Mouse (Mus musculus) midbrain, embryonic 14.5 days (tissue): Measurements from ENCODE around the gene Eif2s2. TPM values are rescaled to one million over a fixed set of nuclear protein-coding genes. Genes with fewer than 3 reads are reported as not detected.
A peak's percentile ranks its signal among the peaks of the same experiment; 100 is the strongest.

Experiments used
- ATAC-seq: fragments of 200-750 bp; cut with Nextera tagmentation; 2 replicates; pipeline ENCODE4 v1.8.0; 2017; ENCODE audit warnings: moderate number of reproducible peaks, moderate library complexity; ENCODE audit not compliant: low FRiP score, low TSS enrichment
- DNase-seq: peaks from one replicate; pipeline ENCODE4 v3.0.0-alpha.2; 2015
- H3K27ac ChIP-seq: fragments of 300-500 bp; sonication (generic); replicated peaks from 2 replicates; pipeline ENCODE4 v1.5.1; 2014; ENCODE audit warnings: mild to moderate bottlenecking, low read depth, low read length, moderate library complexity
- H3K27me3 ChIP-seq: fragments of 300-500 bp; sonication (generic); 2 replicates; pipeline ENCODE4 v1.6.1; 2014; ENCODE audit warnings: low read length, control low read depth, mixed read lengths; ENCODE audit not compliant: control insufficient read depth, insufficient read depth
- H3K36me3 ChIP-seq: fragments of 300-500 bp; sonication (generic); 2 replicates; pipeline ENCODE4 v1.6.1; 2014; ENCODE audit warnings: low read length, control low read depth; ENCODE audit not compliant: control insufficient read depth, insufficient read depth
- H3K4me1 ChIP-seq: fragments of 300-500 bp; sonication (generic); 2 replicates; pipeline ENCODE4 v1.6.1; 2014; ENCODE audit warnings: mild to moderate bottlenecking, antibody characterized with exemption, low read length, control low read depth; ENCODE audit not compliant: control insufficient read depth, insufficient read depth
- H3K4me2 ChIP-seq: fragments of 300-500 bp; sonication (generic); 2 replicates; pipeline ENCODE4 v1.6.1; 2014; ENCODE audit warnings: mild to moderate bottlenecking, low read length, moderate library complexity
- H3K4me3 ChIP-seq: fragments of 300-500 bp; sonication (generic); replicated peaks from 2 replicates; pipeline ENCODE4 v1.5.1; 2014; ENCODE audit warnings: low read depth, low read length
- H3K9ac ChIP-seq: fragments of 300-500 bp; sonication (generic); replicated peaks from 2 replicates; pipeline ENCODE4 v1.6.1; 2014; ENCODE audit warnings: mild to moderate bottlenecking, low read length, moderate library complexity
- H3K9me3 ChIP-seq: fragments of 300-500 bp; sonication (generic); 2 replicates; pipeline ENCODE4 v1.6.1; 2016; ENCODE audit warnings: low read length, control low read depth, mixed read lengths; ENCODE audit not compliant: control insufficient read depth
- WGBS: fragments of 180-500 bp; shearing (Covaris S2); extraction: QIAGEN DNeasy Blood & Tissue Kit; methylation state at CpG from one replicate; pipeline ENCODE4 v1.1.7; 2014; 5-methylcytosine and 5-hydroxymethylcytosine counted together
- polyA plus RNA-seq: library from polyadenylated mRNA; unstranded; fragments of >200 nt; fragmentation: Nextera tagmentation; extraction: Ambion mirVana; gene quantifications from 2 replicates; pipeline ENCODE4 v1.2.1, GENCODE M21; 2014

Eif2s2 gene
- polyA plus RNA-seq, 1 experiment from 2014 or later: 78.8 TPM

GRCm38 (mm10) chr2:154865696-154866095 lies 27.0 kb downstream of the Eif2s2 start:
- Histone ChIP-seq H3K9ac (no peak overlapping the region), H3K27me3 (no peaks in the 10 kb centered on the region), H3K36me3 (peaks cover 75% of the 10 kb centered on the region), H3K27ac (no peak overlapping the region), H3K4me3 (no peak overlapping the region), H3K9me3 (no peaks in the 10 kb centered on the region), H3K4me2 (no peak overlapping the region), H3K4me1 (no peaks in the 10 kb centered on the region)
- no peak for DNase-seq
- ATAC-seq: no peak
- 86% methylated on average over 3 of the region's 3 CpGs for WGBS

GRCm38 (mm10) chr2:154863672-154864071 lies 29.1 kb downstream of the Eif2s2 start:
- H3K27ac ChIP-seq: no peak overlapping the region
- no peaks in the 10 kb centered on the region for H3K4me1 ChIP-seq
- H3K27me3 ChIP-seq: no peaks in the 10 kb centered on the region
- no peak overlapping the region for H3K4me3 ChIP-seq
- DNase-seq: no peak
- no peak overlapping the region for H3K4me2 ChIP-seq
- ATAC-seq: no peak
- 93% methylated on average over 13 of the region's 13 CpGs for WGBS
- peaks cover 71% of the 10 kb centered on the region for H3K36me3 ChIP-seq
- no peak overlapping the region for H3K9ac ChIP-seq
- no peaks in the 10 kb centered on the region for H3K9me3 ChIP-seq

- Histone ChIP-seq H3K9ac (no peak overlapping the region), H3K9me3 (no peaks in the 10 kb centered on the region), H3K4me2 (no peak overlapping the region), H3K4me3 (no peak overlapping the region), H3K4me1 (no peaks in the 10 kb centered on the region), H3K27ac (no peak overlapping the region), H3K36me3 (peaks cover 15% of the 10 kb centered on the region), H3K27me3 (no peaks in the 10 kb centered on the region)
- WGBS: 89% methylated on average over 1 of the region's 1 CpGs
- ATAC-seq (no peak), DNase-seq (peak; percentile 88)
These were observed 37.4 kb downstream of the Eif2s2 start for GRCm38 (mm10) chr2:154855383-154855782.

GRCm38 (mm10) chr2:154848086-154848485 lies 44.6 kb downstream of the Eif2s2 start:
- H3K27ac ChIP-seq: no peak overlapping the region
- H3K27me3 ChIP-seq: no peaks in the 10 kb centered on the region
- H3K4me1 ChIP-seq: no peaks in the 10 kb centered on the region
- H3K36me3 ChIP-seq: peaks cover 3% of the 10 kb centered on the region; the same call in 1 of the 2 replicates
- no peak for DNase-seq
- H3K9me3 ChIP-seq: no peaks in the 10 kb centered on the region
- no peak overlapping the region for H3K4me3 ChIP-seq
- H3K4me2 ChIP-seq: no peak overlapping the region
- no peak for ATAC-seq
- H3K9ac ChIP-seq: no peak overlapping the region

- Histone ChIP-seq H3K9ac (no peak overlapping the region), H3K27ac (no peak overlapping the region), H3K4me2 (no peak overlapping the region), H3K4me3 (no peak overlapping the region), H3K9me3 (peaks cover 19% of the 10 kb centered on the region), H3K36me3 (no peaks in the 10 kb centered on the region), H3K4me1 (peaks cover 5% of the 10 kb centered on the region; the same call in 1 of the 2 replicates), H3K27me3 (no peaks in the 10 kb centered on the region)
- ATAC-seq (no peak), DNase-seq (no peak)
- 88% methylated on average over 2 of the region's 2 CpGs for WGBS
These were observed 56.2 kb downstream of the Eif2s2 start for GRCm38 (mm10) chr2:154836537-154836936.

- ATAC-seq (no peak), DNase-seq (no peak)
- H3K4me2 ChIP-seq: no peak overlapping the region
- peaks cover 5% of the 10 kb centered on the region; the same call in 1 of the 2 replicates for H3K4me1 ChIP-seq
- H3K27ac ChIP-seq: no peak overlapping the region
- H3K36me3 ChIP-seq: no peaks in the 10 kb centered on the region
- no peak overlapping the region for H3K4me3 ChIP-seq
- no peak overlapping the region for H3K9ac ChIP-seq
- 95% methylated on average over 6 of the region's 6 CpGs for WGBS
- H3K9me3 ChIP-seq: peaks cover 6% of the 10 kb centered on the region; the same call in 1 of the 2 replicates
- H3K27me3 ChIP-seq: no peaks in the 10 kb centered on the region
These were observed 58.4 kb downstream of the Eif2s2 start for GRCm38 (mm10) chr2:154834149-154834865.

- DNase-seq: peak; percentile 56
- Histone ChIP-seq H3K27me3 (no peaks in the 10 kb centered on the region), H3K4me1 (peaks cover 5% of the 10 kb centered on the region; the same call in 1 of the 2 replicates), H3K9me3 (0 out of 2 replicates have a peak, but pooled peaks cover 4% of the 10 kb centered on the region), H3K27ac (peak overlapping the region; percentile 28; the same call in 1 of the 2 replicates), H3K9ac (no peak overlapping the region), H3K36me3 (no peaks in the 10 kb centered on the region), H3K4me3 (no peak overlapping the region), H3K4me2 (no peak overlapping the region)
- 44% methylated on average over 4 of the region's 4 CpGs for WGBS
- no peak for ATAC-seq
These were observed 60.3 kb downstream of the Eif2s2 start for GRCm38 (mm10) chr2:154832471-154832870.

- WGBS: 76% methylated on average over 4 of the region's 4 CpGs
- no peak overlapping the region for H3K9ac ChIP-seq
- no peak overlapping the region for H3K4me2 ChIP-seq
- no peaks in the 10 kb centered on the region for H3K27me3 ChIP-seq
- DNase-seq: no peak
- H3K27ac ChIP-seq: no peak overlapping the region
- ATAC-seq: no peak
- H3K9me3 ChIP-seq: no peaks in the 10 kb centered on the region
- no peaks in the 10 kb centered on the region for H3K36me3 ChIP-seq
- H3K4me3 ChIP-seq: no peak overlapping the region
- peaks cover 3% of the 10 kb centered on the region; the same call in 1 of the 2 replicates for H3K4me1 ChIP-seq
These were observed 65.2 kb downstream of the Eif2s2 start for GRCm38 (mm10) chr2:154827521-154827920.

GRCm38 (mm10) chr2:154826054-154826538 lies 66.6 kb downstream of the Eif2s2 start:
- no peak overlapping the region for H3K27ac ChIP-seq
- ATAC-seq (no peak), DNase-seq (no peak)
- H3K4me1 ChIP-seq: no peaks in the 10 kb centered on the region
- no peak overlapping the region for H3K4me3 ChIP-seq
- H3K4me2 ChIP-seq: no peak overlapping the region
- WGBS: 85% methylated on average over 1 of the region's 1 CpGs
- H3K9me3 ChIP-seq: no peaks in the 10 kb centered on the region
- H3K9ac ChIP-seq: no peak overlapping the region
- H3K36me3 ChIP-seq: no peaks in the 10 kb centered on the region
- no peaks in the 10 kb centered on the region for H3K27me3 ChIP-seq
